Mouse (Mus musculus): ENCODE measurements around the gene Ticam1. TPM values are rescaled to one million over a fixed set of nuclear protein-coding genes. Genes with fewer than 3 reads are reported as not detected.

Ticam1 gene
- total RNA-seq, 2 experiments from 2014 or later = 2.6 to 4.6 TPM

DNA sequence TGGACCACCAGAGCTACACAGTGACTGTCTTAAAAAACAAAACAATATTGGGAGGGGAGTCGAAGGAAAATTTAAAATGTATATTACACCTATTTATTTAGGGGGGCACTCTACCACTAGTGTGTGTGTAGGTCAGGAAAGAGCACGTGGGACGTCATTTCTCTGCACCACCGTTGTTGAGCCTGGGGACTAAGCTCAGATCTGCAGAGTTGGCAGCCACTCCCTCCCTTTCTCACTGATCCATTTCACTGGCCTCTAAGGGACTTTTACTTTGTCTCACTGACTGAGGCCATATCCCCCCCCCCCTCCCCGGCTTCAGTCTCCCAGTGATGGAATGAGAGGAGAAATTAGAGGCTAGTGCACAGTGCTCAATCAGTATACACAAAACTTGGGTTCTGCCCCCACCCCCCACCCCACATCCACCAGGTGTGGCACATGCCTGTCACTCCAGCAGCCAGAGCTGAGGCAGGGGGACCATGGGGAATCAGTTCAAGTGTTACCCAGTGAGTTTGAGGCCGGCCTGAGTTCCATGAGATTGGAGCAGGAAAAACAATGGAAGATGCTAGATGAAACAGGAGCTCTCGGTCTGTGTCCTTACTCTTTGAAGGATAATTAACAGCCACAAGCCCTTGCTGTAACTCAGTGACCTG lies 15.4 kb upstream of the Ticam1 start:
- no peak for ATAC-seq (replicated peaks; ENCODE audit: low FRiP score, poor library complexity, severe bottlenecking)

GRCm38 (mm10) chr17:56291171-56291511 lies 14.6 kb upstream of the Ticam1 start:
- ATAC-seq (replicated peaks; ENCODE audit: low FRiP score, poor library complexity, severe bottlenecking) = peak; percentile 81

- ATAC-seq (replicated peaks; ENCODE audit: low FRiP score, poor library complexity, severe bottlenecking) = peak; percentile 66
These were observed 14.0 kb upstream of the Ticam1 start for GRCm38 (mm10) chr17:56290388-56291170.

DNA sequence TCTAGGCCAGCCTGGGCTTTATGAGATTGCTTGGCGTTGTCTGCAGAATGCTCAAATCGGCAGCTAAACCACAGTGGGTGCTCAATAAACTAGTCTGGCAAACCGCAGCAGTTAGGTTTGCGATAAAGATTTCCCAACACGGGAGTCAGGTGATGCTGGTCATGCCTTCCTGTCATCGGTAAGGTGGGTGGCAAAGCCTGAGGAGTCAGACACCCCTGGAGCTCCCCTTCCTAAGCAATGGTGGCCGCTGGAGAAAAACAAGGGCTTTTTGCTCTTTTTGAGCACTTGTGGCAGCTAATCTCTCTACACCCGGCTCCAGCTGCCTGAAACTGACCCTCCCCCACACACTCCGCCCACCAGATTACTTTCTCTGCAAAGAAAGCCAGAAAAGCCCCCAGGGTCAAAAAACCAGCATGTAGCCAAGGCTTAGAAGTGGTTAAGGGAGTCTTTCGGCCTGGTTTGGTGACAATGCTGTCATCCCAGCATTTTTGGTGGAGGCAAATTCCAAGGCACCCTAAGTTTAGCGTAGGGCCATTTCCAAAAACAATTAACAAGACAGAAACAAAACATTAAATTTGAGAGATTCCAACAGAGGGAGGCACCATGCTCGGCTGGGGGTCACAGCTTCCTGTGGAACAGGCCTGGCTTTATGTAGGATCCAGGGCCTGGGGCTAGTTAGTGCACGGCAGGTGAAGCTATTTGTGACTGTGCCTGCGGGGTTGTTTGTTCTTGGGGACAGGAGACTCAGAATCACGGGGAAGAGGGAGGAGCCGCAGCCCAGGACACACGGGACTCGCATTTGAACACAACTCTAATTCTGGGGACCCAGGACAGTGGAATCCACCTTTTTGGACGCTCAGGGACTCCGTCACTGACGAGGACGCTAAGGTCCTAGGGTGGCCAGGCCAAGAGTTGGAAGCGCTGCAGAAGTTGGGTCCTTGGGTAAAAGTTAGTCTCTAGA lies 13.1 kb upstream of the Ticam1 start:
- ATAC-seq (replicated peaks; ENCODE audit: low FRiP score, poor library complexity, severe bottlenecking) = no peak

- ATAC-seq (replicated peaks; ENCODE audit: low FRiP score, poor library complexity, severe bottlenecking) = no peak
These were observed 12.3 kb upstream of the Ticam1 start for GRCm38 (mm10) chr17:56288866-56289265.

- no peak for ATAC-seq (replicated peaks; ENCODE audit: low FRiP score, poor library complexity, severe bottlenecking)
These were observed 11.2 kb upstream of the Ticam1 start for GRCm38 (mm10) chr17:56287830-56288229.

- no peak for ATAC-seq (replicated peaks; ENCODE audit: low FRiP score, poor library complexity, severe bottlenecking)
These were observed 9.4 kb upstream of the Ticam1 start for GRCm38 (mm10) chr17:56285995-56286394.

DNA sequence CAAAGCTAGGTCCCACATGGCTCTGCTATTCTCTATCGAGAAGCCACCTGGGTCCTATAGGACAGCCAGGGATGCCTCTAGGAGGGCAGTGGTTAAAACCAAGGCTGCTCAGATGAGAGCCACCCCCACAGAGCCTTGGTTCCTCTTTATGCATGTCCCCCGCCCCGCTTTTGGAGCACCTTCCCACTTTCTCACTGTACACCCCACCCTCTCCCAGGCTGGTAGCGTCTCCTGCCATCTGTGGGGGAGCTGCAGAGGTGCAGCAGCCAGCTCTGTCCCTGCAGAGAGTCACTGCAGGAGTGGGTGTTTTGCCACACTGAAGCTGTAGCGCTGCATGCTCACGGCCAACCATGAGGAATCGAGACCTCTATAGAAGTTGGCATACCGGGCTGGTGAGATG lies 6.7 kb upstream of the Ticam1 start:
- no peak for ATAC-seq (replicated peaks; ENCODE audit: low FRiP score, poor library complexity, severe bottlenecking)

GRCm38 (mm10) chr17:56282802-56283201 lies 6.2 kb upstream of the Ticam1 start:
- no peak for ATAC-seq (replicated peaks; ENCODE audit: low FRiP score, poor library complexity, severe bottlenecking)

GRCm38 (mm10) chr17:56281193-56281592 lies 4.6 kb upstream of the Ticam1 start:
- ATAC-seq (replicated peaks; ENCODE audit: low FRiP score, poor library complexity, severe bottlenecking) = no peak

GRCm38 (mm10) chr17:56279481-56280155 lies 3.0 kb upstream of the Ticam1 start:
- no peak for ATAC-seq (replicated peaks; ENCODE audit: low FRiP score, poor library complexity, severe bottlenecking)

DNA sequence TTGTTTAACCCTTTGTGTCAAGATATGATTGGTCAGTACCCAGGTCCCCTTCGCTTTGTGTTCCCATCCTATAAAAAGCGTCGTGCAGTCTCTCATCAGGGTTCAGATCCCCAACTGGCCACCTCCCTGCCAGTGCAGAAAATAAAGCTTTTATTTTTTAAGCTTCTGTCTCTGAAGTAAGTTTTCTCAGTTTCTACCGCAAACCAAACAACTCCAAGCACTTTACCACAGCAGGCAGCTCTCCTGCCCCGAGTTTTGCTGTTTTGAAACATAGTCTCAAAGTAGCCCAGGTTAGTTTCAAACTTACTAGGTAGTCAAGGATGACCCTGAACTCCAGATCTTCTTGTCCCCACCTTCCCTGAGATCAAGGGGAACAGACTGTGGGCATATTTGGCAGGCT lies 1.8 kb upstream of the Ticam1 start:
- ATAC-seq (replicated peaks; ENCODE audit: low FRiP score, poor library complexity, severe bottlenecking) = no peak

GRCm38 (mm10) chr17:56277567-56277893 lies 944 bp upstream of the Ticam1 start:
- ATAC-seq (replicated peaks; ENCODE audit: low FRiP score, poor library complexity, severe bottlenecking) = no peak

GRCm38 (mm10) chr17:56275842-56276480 lies 625 bp downstream of the Ticam1 start:
- 0 out of 2 replicates have a peak, but pooled peaks have one; percentile 12 for ATAC-seq (replicated peaks; ENCODE audit: low FRiP score, poor library complexity, severe bottlenecking)

DNA sequence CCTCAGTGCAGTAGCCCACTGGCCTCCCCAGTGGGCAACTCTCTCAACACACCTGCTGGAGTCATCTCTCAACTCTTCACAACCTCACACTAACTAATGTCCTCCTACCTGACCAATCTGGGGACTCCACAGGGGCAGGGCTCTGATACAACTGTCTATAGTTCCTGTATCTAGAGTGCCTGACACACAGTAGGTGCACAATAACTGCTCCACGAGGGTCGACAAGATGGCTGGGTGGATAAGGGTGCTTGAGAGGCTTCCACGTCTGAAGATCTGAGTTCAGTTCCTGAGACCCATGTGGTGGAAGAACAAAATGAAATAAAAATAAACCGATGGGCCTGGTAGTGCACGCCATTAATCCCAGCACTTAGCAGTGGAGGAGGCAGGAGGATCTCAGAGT lies 2.6 kb downstream of the Ticam1 start:
- no peak for ATAC-seq (replicated peaks; ENCODE audit: low FRiP score, poor library complexity, severe bottlenecking)

DNA sequence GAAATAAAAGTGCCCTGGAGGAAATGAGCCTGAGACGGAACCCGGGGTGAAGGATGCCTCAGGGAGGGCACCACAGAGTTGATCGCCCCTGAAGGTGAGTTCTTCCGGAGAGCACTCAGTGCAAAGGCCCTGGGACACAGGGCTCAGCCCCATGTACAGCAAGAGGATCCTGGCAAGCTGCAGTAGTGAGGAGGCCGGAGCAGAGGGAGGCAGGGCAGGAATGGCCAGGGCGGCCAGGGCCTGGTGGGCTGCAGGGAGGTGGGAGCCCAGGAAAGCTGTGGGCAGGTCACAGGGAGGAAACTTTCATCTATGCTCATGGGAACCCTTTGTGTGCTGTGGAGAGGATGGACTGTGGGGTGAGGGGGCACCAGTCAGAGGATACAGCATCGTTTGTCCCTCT lies 3.1 kb downstream of the Ticam1 start:
- no peak for ATAC-seq (replicated peaks; ENCODE audit: low FRiP score, poor library complexity, severe bottlenecking)

- no peak for ATAC-seq (replicated peaks; ENCODE audit: low FRiP score, poor library complexity, severe bottlenecking)
These were observed 3.9 kb downstream of the Ticam1 start for GRCm38 (mm10) chr17:56272644-56273043.

DNA sequence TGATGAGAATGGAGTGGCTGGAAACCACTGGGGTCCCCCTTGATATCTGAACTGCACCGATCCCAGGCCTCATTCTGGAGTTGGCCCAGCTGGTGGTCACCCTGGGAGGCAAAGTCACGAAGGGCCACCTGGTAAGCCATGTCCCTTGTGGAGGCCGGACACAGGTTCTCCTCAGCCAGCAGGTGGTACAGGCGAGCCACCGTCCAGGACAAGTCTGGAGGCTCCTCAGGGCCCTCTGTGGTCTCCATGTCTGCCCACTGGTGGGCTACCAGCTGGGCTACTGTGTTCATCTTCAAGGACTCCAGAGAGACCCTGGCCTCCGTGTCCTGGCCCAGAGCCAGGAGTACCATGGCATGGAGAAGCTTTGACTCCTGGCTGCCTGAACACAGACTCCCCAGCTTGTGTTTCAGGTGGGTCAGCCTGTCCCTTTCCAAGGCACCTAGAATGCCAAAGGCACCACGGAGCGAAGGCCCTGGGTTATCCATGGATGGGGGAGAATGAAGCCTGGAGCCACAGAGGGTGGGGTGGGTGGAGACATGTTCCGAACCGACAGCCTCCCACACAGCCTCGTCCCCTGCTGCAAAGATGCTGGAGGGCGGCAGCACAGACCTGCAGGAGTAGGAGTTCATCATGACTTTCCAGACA lies 4.9 kb downstream of the Ticam1 start:
- ATAC-seq (replicated peaks; ENCODE audit: low FRiP score, poor library complexity, severe bottlenecking) = no peak

DNA sequence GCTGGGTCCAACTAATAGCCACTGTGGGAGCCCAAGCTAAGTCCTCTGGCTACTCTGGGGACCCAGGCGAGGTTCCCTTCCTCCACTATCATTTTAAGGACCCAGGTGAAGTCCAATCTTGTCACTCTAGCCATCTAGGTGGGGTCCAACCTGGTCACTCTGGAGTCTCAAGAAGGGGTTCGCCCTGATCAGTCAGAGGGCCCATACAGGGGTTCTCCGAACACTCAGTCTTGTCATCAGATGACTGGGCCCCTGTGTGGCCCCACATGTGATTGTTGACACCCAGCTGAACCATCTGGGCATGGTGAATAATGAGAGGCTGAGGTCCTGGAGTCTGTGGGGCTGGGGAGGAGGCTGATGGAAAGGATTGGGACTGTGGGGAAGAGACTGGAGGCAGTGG lies 6.8 kb downstream of the Ticam1 start:
- no peak for ATAC-seq (replicated peaks; ENCODE audit: low FRiP score, poor library complexity, severe bottlenecking)
